Mouse (Mus musculus) embryonic facial prominence, embryonic 12.5 days (tissue): ENCODE results near the gene Bcat2. TPM values are rescaled to one million over a fixed set of nuclear protein-coding genes. Genes with fewer than 3 reads are reported as not detected.
"Not testable (repeated sequence)": the region's sequence is repeated elsewhere in the genome, so short reads cannot be mapped to it uniquely, and the experiment has no call there.

Source experiments
- ATAC-seq: fragments of 200-750 bp; cut with Nextera tagmentation; 2 replicates; pipeline ENCODE4 v1.8.0; 2017; ENCODE audit not compliant: insufficient number of reproducible peaks, insufficient read depth, low FRiP score, low TSS enrichment
- H3K27ac ChIP-seq: fragments of 300-500 bp; sonication (generic); 2 replicates; pipeline ENCODE4 v1.5.1; 2016; ENCODE audit warnings: mild to moderate bottlenecking
- H3K27me3 ChIP-seq: fragments of 300-500 bp; sonication (generic); 2 replicates; pipeline ENCODE4 v1.6.1; 2016; ENCODE audit warnings: mild to moderate bottlenecking, moderate library complexity
- H3K36me3 ChIP-seq: fragments of 300-500 bp; sonication (generic); 2 replicates; pipeline ENCODE4 v1.6.1; 2016; ENCODE audit warnings: mild to moderate bottlenecking
- H3K4me1 ChIP-seq: fragments of 300-500 bp; sonication (generic); 2 replicates; pipeline ENCODE4 v1.6.1; 2016
- H3K4me2 ChIP-seq: fragments of 300-500 bp; sonication (generic); replicated peaks from 2 replicates; pipeline ENCODE4 v1.6.1; 2016; ENCODE audit warnings: mild to moderate bottlenecking, moderate library complexity
- H3K4me3 ChIP-seq: fragments of 300-500 bp; sonication (generic); 2 replicates; pipeline ENCODE4 v1.5.1; 2016; ENCODE audit warnings: mild to moderate bottlenecking
- H3K9ac ChIP-seq: fragments of 300-500 bp; sonication (generic); 2 replicates; pipeline ENCODE4 v1.6.1; 2016; ENCODE audit warnings: mild to moderate bottlenecking, moderate library complexity
- H3K9me3 ChIP-seq: fragments of 300-500 bp; sonication (generic); 2 replicates; pipeline ENCODE4 v1.6.1; 2016; ENCODE audit warnings: mild to moderate bottlenecking, moderate library complexity
- WGBS: fragments of 180-500 bp; shearing (Covaris S2); methylation state at CpG from one replicate; pipeline ENCODE4 v1.1.7; 2016; 5-methylcytosine and 5-hydroxymethylcytosine counted together
- polyA plus RNA-seq: library from polyadenylated mRNA; unstranded; fragments of >200 nt; fragmentation: Nextera tagmentation; extraction: Ambion mirVana; gene quantifications from 2 replicates; pipeline ENCODE4 v1.2.1, GENCODE M21; 2016

Bcat2 gene
- 49.9 and 59.3 TPM in 2 replicates for polyA plus RNA-seq

DNA sequence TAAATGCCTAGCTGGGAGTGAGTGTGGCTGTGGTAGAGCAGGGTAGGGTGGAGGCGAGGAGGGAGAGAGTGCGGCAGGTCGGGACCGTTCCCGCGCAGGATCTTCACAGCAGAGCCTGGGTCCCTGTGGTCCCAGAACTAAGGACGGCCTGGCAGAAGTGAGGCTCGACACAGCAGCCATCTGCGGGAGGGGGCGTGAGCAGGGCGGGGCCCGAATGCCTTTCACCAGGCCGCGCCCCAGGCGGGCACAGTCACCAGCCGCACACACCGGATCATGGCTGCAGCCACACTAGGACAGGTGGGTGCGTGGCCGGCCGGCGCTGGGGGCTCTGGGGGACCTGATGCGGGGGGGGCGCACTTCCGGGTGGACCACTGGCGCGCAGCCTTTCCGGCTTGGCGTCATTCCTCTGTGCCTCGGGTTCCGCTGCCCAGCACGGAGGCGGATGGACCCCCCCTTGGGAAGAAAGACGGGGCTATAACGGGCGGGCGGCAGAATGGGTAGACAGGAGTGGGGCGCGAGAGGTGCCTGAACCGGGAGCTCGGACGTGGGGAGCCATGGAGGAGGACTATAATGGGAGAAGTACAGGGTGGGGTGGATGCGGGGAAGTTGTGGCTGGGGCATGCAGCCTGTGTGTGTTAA lies at the start of gene Bcat2:
Gene Bcat2 (plus strand): TSS at position 51 of the 639 bp plus-strand sequence.
- Histone ChIP-seq H3K27me3 (no peaks in the 10 kb centered on the region), H3K36me3 (no peaks in the 10 kb centered on the region), H3K4me1 (peaks cover 20% of the 10 kb centered on the region), H3K27ac (peak within 1 kb of the TSS; percentile 86), H3K9me3 (no peaks in the 10 kb centered on the region), H3K4me2 (peak within 1 kb of the TSS; percentile 70), H3K9ac (peak within 1 kb of the TSS; percentile 83), H3K4me3 (peak within 1 kb of the TSS; percentile 76)
- WGBS: 3% methylated on average over 42 of the region's 42 CpGs
- ATAC-seq: 0 out of 2 replicates have a peak, but pooled peaks have one; percentile 48

DNA sequence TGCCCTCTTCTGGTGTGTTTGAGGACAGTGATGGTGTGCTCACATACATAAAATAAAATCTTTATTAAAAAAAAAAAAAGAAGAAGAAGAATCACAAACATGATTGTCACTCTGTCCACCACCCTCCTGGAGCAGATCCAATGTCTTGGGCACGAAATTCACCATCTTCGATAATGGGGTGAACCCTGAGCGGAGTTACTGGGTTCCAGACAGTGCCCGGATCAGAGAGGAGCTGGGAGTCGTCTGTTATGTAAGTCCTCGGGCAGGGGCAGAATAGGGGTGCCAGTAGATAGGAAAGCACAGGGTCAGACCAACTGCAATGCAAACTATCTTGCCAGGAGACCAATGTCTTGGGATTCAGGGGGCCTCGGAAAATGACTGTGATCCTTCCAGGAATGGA lies 49.3 kb upstream of the Bcat2 start:
- ATAC-seq: no peak
- WGBS: 93% methylated on average over 7 of the region's 7 CpGs

DNA sequence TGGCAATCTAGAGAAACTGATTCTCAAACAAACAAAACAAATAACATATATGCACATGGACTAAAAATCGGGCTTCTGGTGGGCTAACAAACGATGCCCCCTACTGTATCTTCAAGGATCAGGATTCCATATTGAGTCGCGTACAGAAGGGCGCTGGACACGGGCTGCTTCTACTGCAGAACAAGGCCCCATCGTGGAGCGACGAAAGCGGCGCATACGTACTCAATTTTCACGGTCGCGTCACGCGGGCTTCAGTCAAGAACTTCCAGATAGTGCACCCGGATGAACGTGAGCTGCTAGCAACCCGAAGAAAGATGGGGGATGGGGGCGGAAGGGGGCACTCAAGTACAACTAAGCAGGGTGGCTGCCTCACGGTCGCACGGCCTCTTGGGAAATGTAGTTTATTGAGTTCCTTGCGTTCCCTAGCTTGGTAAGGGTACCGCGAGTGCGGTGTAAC lies 48.2 kb upstream of the Bcat2 start:
- peaks cover 24% of the 10 kb centered on the region for H3K4me1 ChIP-seq
- WGBS: 1% methylated on average over 28 of the region's 28 CpGs

More for the DNA sequence above, 49.3 kb upstream of the Bcat2 start:
- Histone ChIP-seq H3K36me3 (0 out of 2 replicates have a peak, but pooled peaks cover 8% of the 10 kb centered on the region), H3K4me2 (no peak overlapping the region), H3K9ac (no peak overlapping the region), H3K4me3 (no peak overlapping the region), H3K27me3 (no peaks in the 10 kb centered on the region), H3K9me3 (no peaks in the 10 kb centered on the region), H3K27ac (no peak overlapping the region), H3K4me1 (peaks cover 24% of the 10 kb centered on the region)

DNA sequence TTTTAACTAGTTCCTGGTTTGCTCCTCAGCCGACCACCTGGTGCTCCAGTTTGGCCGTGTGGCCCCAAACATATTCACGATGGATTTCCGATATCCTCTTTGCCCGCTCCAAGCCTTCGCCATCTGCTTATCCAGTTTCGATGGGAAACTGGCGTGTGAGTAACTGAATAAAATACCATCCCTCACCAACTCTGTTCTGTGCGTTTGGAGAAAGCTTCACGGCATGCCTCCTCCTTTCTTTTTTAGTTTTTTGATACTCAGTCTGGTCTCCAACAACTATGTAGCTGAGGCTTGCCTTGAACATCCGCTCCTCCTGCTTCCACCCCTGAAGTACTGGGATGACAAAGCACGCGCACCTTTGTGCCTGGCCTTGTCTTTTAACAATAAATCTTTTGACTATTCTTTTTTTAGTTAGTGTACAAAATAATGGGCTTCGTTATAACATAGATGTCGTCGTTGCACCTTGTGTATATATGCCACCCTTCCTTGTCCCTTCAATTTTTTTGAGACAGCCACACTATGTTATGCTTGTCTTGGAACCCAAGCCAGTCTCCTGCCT lies 47.7 kb upstream of the Bcat2 start:
- no peaks in the 10 kb centered on the region for H3K27me3 ChIP-seq
- H3K9ac ChIP-seq: peak overlapping the region; percentile 46; the same call in 1 of the 2 replicates
- H3K4me2 ChIP-seq: peak overlapping the region; percentile 45
- ATAC-seq: no peak
- H3K4me3 ChIP-seq: peak overlapping the region; percentile 42
- WGBS: 53% methylated on average over 16 of the region's 16 CpGs
- H3K36me3 ChIP-seq: 0 out of 2 replicates have a peak, but pooled peaks cover 8% of the 10 kb centered on the region
- H3K4me1 ChIP-seq: peaks cover 24% of the 10 kb centered on the region
- H3K9me3 ChIP-seq: no peaks in the 10 kb centered on the region
- 0 out of 2 replicates have a peak overlapping the region, but pooled peaks have one; percentile 79 for H3K27ac ChIP-seq

More for the DNA sequence above, 48.2 kb upstream of the Bcat2 start:
- no peaks in the 10 kb centered on the region for H3K27me3 ChIP-seq
- H3K36me3 ChIP-seq: 0 out of 2 replicates have a peak, but pooled peaks cover 8% of the 10 kb centered on the region
- peak; percentile 57; the same call in 1 of the 2 replicates for ATAC-seq
- peak overlapping the region; percentile 79; the same call in 1 of the 2 replicates for H3K27ac ChIP-seq
- peak overlapping the region; percentile 42 for H3K4me3 ChIP-seq
- H3K9ac ChIP-seq: peak overlapping the region; percentile 46
- H3K4me2 ChIP-seq: peak overlapping the region; percentile 45
- no peaks in the 10 kb centered on the region for H3K9me3 ChIP-seq

DNA sequence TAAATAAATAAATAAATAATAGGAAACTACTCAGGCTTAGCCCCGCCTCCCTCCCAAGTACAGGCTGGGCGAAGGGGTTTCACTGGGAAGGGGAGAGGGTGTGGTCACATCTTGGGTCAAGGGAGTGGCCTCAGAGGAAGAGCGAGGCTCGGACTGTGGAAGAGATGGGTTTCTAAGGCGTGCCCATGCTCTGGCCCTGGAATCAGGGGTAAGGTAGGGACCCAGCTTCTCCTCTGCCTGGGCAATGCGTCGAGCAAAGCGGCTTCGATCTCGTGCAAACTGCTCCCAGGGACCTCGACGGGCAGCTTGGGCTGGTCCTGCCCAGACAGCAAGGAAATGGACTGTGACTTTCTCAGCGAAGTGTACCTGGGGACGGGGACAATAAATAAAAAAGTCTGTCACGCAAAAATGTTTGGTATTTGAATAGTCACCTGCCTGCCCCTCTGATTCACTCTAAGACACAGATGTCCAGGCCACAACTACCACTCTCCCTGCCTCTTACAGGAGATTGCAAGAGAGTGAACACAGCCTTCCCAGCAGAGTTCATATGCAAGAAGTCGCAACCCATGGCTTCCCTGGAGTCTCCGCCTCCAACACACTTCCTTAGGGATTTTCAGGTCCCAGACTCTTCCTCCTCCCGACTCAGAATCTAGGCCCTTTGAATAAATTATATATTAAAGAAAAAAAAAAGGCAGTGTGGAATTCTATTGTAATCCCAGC lies 46.8 kb upstream of the Bcat2 start:
- H3K27me3 ChIP-seq: no peaks in the 10 kb centered on the region
- H3K4me1 ChIP-seq: peaks cover 24% of the 10 kb centered on the region
- 0 out of 2 replicates have a peak, but pooled peaks cover 8% of the 10 kb centered on the region for H3K36me3 ChIP-seq
- peak overlapping the region; percentile 18; the same call in 1 of the 2 replicates for H3K4me3 ChIP-seq
- WGBS: 68% methylated on average over 18 of the region's 18 CpGs
- H3K9ac ChIP-seq: no peak overlapping the region
- no peaks in the 10 kb centered on the region for H3K9me3 ChIP-seq
- no peak for ATAC-seq
- H3K27ac ChIP-seq: 0 out of 2 replicates have a peak overlapping the region, but pooled peaks have one; percentile 0
- H3K4me2 ChIP-seq: peak overlapping the region; percentile 11; the same call in 1 of the 2 replicates

DNA sequence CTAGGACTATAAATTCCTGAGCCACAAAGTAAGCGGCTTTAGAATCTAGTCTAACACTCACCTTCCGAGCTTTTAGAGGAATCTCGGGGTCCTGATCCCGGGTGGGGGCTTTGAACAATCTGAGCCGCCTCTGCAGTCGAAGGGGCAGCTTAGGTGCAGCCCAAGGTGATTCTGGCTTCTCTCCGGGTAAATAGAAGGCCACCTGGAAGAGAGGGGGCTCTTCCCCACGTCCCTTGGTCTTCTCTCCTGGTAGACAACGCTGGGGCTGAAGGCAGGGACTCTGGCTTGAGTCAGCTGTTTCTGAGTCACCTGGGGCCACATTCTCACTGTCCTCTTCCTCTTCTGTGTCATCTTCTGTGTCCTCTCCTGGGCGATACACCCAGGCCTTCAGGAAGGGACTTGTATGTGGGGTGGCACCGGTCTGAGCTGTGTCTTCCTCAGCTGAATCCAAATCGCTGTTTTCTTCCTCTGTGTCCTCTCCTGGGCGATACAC lies 46.2 kb upstream of the Bcat2 start:
- no peak overlapping the region for H3K9ac ChIP-seq
- H3K9me3 ChIP-seq: no peaks in the 10 kb centered on the region
- H3K36me3 ChIP-seq: 0 out of 2 replicates have a peak, but pooled peaks cover 8% of the 10 kb centered on the region
- no peaks in the 10 kb centered on the region for H3K27me3 ChIP-seq
- H3K4me1 ChIP-seq: peaks cover 24% of the 10 kb centered on the region
- H3K4me2 ChIP-seq: peak overlapping the region; percentile 11; the same call in 1 of the 2 replicates
- peak overlapping the region; percentile 18 for H3K4me3 ChIP-seq
- no peak for ATAC-seq
- H3K27ac ChIP-seq: 0 out of 2 replicates have a peak overlapping the region, but pooled peaks have one; percentile 11
- 82% methylated on average over 13 of the region's 13 CpGs for WGBS

DNA sequence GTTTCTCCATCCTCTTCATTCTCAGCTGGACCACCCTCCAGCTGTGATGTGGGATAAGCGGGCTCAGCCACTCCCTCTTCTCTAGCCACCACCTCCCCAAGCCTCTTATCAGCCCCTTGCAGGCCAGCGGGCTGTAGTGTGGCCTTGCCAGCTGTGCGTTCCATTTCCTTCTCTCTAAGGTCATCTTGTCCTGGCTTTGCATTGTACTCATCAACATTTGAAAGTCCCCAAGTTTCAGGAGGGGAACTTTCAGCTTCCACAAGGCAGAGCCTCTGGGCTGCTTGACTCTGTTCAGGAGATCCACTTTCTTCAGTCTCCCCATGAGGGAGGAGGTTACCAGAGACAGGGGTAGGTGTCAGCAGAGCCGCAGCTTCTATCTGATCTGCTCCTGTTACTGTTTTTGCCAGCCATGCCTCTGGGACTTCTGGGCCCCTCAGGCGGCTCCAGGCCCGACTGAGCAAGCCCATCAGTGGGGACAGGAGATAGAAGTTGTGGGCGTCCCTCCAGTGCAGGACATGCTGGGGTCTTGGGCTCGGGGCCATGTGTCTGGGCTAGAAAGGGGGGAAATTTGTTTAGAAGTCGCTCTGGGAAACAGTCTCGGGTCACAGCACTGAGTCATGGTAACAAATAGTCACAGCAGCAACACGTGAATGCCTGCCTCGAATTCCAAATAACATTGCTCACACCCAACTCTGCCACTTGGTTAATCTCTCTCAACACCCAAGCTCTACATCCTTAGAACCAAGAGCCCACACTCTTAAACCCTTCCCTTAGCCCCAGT lies 44.9 kb upstream of the Bcat2 start:
- Histone ChIP-seq H3K9ac (peak overlapping the region; percentile 85), H3K4me2 (peak overlapping the region; percentile 75), H3K4me3 (peak overlapping the region; percentile 85), H3K27ac (peak overlapping the region; percentile 86), H3K36me3 (0 out of 2 replicates have a peak, but pooled peaks cover 8% of the 10 kb centered on the region), H3K27me3 (no peaks in the 10 kb centered on the region), H3K9me3 (no peaks in the 10 kb centered on the region), H3K4me1 (peaks cover 31% of the 10 kb centered on the region)
- WGBS: 26% methylated on average over 12 of the region's 12 CpGs
- no peak for ATAC-seq

DNA sequence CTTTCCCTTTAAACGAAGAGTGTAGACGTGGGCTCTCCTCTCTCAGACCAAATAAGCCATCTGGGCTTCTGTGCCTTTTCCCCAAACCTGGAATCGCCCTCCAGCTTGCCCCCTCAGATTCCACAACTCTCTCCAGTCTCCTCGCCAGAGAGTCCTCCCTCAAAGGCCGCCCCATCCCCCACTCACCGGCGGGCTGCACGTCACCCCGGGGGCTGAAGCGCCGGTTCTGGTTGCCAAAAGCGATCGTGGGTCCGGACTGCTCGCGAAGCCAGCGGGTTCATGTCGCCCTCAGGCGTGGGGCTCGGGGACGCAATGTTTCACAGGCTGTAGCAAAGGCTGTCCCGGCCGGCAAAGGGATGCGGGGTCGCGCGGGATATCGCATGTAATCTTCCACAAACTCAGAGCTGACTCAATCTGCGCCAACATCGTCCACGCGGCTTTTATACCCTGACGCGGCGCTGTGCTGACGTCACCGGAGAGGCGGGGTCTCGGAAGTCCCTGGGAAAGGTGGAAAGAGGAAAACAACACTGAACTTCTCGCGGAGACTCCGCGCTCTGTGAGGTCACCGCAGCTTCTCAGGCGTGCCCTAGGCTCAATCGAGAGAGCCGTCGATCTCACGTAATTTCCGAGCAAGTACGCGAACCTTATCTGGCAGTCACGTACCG lies 44.0 kb upstream of the Bcat2 start, which contains the start of the genes Ppp1r15a and Plekha4:
Gene Ppp1r15a (minus strand): TSS at position 460 of the 665 bp plus-strand sequence.
Gene Plekha4 (plus strand): TSS at position 522 of the 665 bp plus-strand sequence.
- Histone ChIP-seq H3K4me2 (peak within 1 kb of the TSS; percentile 75), H3K4me3 (peak within 1 kb of the TSS; percentile 85), H3K9me3 (no peaks in the 10 kb centered on the region), H3K4me1 (peaks cover 37% of the 10 kb centered on the region), H3K27me3 (no peaks in the 10 kb centered on the region), H3K27ac (peak within 1 kb of the TSS; percentile 86), H3K36me3 (0 out of 2 replicates have a peak, but pooled peaks cover 8% of the 10 kb centered on the region), H3K9ac (peak within 1 kb of the TSS; percentile 85)
- WGBS: under 1% methylated on average over 54 of the region's 54 CpGs
- ATAC-seq: peak; percentile 70

DNA sequence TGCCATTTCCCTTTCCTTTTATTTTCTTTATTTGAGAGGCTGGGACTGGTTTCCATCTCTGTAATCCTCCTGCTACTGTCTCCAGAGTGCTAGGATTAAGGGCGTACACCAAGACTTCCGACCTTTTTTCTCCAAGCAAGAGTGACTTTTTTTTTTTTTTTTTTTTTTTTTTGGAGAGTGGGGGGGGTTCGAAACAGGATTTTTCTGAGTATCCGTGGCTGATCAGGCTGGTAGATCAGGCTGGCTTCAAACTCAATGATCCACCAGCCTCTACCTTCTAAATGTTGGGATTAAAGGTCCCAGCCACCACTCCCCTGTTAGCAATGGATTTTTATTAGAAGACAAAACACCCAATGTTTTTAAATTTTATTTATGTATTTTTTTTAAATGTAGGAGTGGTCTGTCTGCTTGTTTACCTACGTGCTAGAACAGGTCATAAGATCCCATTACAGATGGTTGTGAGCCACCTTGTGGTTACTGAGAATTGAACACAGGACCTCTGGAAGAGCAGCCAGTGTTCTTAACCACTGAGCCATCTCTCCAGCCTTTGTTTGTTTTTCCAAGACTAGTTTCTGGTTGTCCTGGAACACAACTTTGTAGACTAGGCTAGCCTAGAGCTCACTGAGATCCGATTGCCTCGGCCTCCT lies 43.4 kb upstream of the Bcat2 start:
- peak overlapping the region; percentile 86 for H3K27ac ChIP-seq
- H3K27me3 ChIP-seq: no peaks in the 10 kb centered on the region
- 0 out of 2 replicates have a peak, but pooled peaks cover 8% of the 10 kb centered on the region for H3K36me3 ChIP-seq
- peak overlapping the region; percentile 75 for H3K4me2 ChIP-seq
- WGBS: 25% methylated on average over 7 of the region's 7 CpGs
- no peak for ATAC-seq
- peak overlapping the region; percentile 85 for H3K4me3 ChIP-seq
- no peaks in the 10 kb centered on the region for H3K9me3 ChIP-seq
- H3K4me1 ChIP-seq: peaks cover 34% of the 10 kb centered on the region
- peak overlapping the region; percentile 85; the same call in 1 of the 2 replicates for H3K9ac ChIP-seq

DNA sequence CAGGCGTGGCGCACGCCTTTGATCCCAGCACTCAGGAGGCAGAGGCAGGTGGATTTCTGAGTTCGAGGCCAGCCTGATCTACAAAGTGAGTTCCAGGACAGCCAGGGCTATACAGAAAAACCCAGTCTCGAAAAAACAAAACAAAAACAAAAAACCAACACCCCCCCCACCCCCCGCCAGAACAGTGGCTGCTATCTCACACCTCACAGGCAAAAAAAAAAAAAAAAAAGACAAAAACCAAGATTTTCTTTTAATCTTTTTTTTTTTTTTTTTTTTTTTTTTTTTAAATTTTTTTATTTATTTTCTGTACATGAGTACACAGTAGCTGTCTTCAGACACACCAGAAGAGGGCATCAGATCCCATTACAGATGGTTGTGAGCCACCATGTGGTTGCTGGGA lies 42.8 kb upstream of the Bcat2 start:
- H3K9ac ChIP-seq, H3K4me2 ChIP-seq, H3K9me3 ChIP-seq, H3K27me3 ChIP-seq, H3K36me3 ChIP-seq, H3K27ac ChIP-seq, ATAC-seq, H3K4me3 ChIP-seq: not testable (repeated sequence)
- H3K4me1 ChIP-seq: peaks cover 34% of the 10 kb centered on the region
- 92% methylated on average over 6 of the region's 6 CpGs for WGBS
